Mouse (Mus musculus) cerebral cortex, adult 2 months (tissue): ENCODE data around the gene Spata2.

Experiments used
- WGBS: fragments of 180-500 bp; shearing (Covaris S2); methylation state at CpG from one replicate; pipeline ENCODE4 v1.1.7; 2018; 5-methylcytosine and 5-hydroxymethylcytosine counted together

Gene Spata2

DNA sequence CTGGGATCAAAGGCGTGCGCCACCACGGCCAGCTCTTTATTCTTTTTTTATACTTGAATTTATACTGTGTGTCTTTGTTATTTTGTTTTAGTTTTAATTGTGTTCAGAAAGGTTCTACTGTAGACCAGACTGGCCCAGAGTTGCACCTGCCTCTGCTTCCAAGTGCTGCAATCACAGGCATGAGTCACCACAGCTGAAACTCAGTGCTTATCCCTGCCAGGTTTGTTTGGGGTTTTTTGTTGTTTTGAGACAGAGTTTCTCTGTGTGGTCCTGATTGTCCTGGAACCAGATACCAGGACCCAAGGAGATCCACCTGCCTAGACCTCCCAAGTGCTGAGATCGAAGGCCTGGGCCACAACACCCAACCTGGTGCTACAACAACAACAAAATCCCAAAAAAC lies 15.9 kb upstream of the Spata2 start:
- WGBS: 89% methylated on average over 4 of the region's 4 CpGs

DNA sequence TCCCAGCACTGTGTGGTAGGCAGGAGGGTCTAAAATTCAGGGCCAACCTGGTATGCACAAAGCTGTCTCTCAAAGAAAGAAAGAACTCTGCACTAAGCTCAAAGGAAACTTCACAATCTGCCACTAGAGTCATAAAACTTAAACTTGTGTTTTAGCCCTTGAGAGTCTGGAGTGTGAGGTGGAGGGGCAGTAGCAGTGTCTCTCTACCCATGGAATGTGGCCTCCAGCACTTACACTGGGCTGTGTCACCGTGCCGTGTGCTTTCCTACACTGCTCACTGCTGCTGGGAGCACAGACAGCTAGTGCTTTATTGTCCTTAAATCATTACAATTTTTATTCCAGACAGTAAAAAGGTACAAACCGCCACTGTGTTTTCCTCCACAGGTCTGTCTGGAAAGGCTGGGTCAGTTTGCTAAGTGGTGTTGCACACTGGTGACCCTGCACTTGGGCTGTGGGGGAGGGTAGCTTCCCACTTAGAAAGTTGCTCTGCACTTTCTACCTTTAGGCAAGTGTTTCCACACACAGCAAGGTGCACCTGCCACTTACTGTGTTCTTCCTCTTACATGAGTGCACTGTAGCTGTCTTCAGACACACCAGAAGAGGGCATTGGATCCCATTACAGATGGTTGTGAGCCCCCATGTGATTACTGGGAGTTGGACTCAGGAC lies 15.2 kb upstream of the Spata2 start:
- WGBS: 87% methylated on average over 3 of the region's 3 CpGs

DNA sequence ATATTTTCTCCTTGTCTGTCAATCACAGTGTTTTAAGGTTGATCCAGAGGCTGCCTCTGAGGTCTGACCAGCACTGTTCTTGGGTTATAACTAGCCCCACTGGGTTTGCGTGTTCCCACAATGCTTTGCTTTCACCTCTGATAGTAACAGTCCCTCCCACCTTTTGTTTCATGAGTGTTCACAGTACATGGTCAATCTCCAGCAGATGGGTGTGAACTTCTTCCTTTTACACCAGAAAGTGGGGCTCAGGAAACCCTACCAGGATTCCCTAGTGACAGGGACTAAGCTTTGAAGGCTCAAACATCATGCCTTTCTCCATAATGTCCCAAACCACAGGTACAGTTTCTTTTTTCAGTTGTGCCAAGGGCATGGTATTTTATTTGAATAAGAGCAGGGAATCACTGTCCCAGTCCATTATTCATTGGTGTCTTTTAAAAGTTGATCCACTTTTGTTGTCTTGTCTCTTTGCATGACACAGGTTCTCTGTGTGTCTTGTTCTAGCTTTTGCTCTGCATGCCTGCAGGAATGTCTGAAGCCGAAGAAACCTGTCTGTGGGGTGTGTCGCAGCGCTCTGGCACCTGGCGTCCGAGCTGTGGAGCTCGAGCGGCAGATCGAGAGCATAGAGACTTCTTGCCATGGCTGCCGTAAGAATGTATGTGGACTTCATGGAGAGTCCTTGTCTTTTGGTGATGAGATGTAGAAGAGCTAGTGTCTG lies 14.0 kb upstream of the Spata2 start:
- WGBS: 88% methylated on average over 10 of the region's 10 CpGs

DNA sequence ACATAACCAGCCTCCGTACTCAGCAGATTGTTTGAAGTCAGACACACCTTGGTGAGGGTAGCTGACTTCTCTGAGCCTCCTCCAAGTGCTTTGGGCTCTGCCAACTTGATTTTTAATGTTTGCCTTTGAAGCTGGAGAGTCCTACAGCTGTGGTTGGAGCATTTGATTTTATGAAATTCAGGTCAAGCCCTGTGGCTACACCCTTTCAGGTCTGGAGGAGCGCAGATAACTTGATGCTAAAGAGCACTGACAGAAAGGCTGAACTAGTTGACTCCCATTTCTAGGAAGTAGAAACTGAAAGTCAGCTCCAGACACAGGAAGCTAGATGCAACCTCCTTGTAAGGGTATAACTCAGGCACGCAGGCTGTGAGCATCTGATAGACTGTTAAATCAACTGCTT lies 12.4 kb upstream of the Spata2 start:
- WGBS: 51% methylated on average over 3 of the region's 3 CpGs

DNA sequence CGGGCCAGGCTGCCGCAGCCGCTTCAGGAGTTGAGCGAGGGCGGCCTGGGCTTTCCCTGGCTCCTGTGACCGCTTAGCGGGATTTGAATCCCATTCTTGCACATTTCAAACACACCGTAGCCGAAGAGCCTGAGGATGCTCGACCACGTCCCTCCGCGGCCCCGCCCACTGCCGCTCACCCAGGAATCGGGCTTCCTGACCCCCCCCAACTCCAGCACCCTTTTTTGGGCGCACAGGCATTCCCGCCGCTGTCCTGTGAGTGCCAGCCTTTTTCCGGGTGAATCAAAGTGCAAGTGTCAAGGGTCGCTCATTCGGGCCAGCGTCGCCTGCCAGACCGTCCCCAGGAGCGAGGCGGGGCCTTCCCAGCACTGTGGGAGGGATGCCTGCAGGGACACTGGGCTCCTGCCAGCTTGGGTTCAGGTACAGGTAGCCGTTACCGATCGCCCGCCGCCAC lies 11.2 kb upstream of the Spata2 start:
- WGBS: 2% methylated on average over 32 of the region's 32 CpGs

DNA sequence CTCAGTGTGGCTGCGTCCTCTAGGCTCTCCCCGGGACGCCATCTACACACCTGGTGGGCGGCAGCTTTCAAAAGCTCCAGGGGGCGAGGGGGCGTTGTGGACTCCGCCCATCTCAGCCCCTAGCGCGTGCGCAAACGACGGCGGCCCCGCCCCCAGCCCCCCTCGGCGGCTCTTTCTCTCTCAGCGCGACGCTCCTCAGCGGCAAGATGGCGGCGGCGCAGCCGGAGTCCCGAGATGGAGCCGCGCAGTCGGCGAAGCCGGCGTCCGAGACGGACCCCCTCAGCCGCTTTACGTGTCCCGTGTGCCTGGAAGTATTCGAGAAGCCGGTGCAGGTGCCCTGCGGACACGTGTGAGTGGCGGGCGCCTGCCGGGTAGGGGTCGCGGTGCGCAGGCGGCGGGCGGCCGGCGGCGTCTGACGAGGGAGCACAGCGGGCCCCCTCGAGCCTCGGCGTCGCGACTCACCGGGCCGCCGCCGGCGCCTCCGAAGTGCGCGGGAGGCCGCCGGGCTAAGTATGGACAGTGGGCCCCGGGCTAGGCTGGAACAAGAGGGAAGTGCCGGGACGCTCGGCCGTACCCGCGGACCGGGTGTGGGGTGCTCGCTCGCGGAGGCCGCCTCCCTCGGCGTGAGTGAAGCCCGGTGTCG lies 10.7 kb upstream of the Spata2 start:
- under 1% methylated on average over 85 of the region's 85 CpGs for WGBS

DNA sequence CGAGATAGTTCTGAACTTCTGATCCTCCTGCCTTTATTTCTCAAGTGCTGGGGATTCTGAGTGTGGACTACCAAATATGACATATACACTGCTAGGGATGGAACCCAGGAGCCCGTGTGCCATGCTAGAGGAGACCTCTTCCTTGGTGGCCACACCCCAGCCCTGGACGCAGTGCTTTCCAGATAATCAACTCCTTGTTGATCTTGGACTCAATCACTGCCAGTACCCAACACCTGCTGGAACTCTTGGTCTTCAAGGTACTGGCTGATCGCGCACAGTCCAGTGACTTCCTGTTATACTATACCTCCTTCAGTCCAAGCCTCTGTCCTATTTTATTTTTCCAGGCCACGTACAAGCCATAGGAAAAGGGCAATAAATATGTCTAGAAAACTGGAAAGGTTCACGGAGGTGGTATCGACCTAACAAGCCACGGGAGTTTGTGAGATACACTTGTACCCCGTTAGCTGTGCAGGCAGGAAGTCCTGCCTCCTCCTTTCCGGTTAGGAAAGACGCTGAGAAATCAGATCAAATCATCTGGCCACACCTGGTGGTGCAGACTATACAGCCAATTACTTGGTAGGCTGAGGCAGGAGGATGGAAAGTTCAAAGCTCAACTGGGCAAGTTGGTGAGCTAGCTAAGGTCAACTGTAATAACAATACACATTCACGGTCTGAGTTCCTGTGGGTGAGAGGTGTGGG lies 10.0 kb upstream of the Spata2 start:
- WGBS: 50% methylated on average over 13 of the region's 13 CpGs

DNA sequence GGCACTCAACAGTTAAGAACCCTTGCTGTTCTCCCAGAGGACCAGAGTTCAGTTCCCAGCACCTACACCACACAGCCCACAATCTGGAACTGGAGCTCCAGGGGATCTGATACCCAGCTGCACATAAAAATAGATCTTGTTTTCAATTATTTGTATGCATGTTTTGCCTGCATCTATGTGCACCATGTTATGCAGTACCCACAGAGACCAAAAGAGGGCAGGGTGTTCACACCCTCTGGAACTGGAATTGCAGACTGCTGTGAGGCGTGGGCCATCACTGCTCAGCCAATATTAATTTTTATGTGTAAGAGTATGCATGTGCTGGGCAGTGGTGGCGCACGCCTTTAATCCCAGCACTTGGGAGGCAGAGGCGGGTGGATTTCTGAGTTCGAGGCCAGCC lies 4.6 kb upstream of the Spata2 start:
- WGBS: 74% methylated on average over 5 of the region's 5 CpGs

DNA sequence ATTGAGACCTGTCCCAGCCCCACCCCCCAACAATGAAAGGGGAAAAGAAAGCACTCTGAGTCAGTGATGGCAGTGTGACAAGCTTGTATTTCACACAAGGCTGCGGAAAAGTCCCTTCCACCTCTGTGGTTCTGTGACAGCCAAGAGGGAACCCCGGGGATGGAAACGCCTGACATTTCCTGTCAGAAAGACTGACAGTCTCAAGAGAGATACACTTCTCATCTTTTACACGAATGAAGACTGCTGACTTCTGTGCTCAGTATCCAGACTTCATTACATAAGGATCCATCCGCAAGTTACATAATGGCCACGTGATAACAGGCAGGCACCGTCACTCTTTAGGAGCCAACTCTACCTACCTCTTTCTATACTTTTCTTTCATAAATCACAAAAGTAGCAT lies 3.8 kb upstream of the Spata2 start:
- WGBS: 47% methylated on average over 7 of the region's 7 CpGs

DNA sequence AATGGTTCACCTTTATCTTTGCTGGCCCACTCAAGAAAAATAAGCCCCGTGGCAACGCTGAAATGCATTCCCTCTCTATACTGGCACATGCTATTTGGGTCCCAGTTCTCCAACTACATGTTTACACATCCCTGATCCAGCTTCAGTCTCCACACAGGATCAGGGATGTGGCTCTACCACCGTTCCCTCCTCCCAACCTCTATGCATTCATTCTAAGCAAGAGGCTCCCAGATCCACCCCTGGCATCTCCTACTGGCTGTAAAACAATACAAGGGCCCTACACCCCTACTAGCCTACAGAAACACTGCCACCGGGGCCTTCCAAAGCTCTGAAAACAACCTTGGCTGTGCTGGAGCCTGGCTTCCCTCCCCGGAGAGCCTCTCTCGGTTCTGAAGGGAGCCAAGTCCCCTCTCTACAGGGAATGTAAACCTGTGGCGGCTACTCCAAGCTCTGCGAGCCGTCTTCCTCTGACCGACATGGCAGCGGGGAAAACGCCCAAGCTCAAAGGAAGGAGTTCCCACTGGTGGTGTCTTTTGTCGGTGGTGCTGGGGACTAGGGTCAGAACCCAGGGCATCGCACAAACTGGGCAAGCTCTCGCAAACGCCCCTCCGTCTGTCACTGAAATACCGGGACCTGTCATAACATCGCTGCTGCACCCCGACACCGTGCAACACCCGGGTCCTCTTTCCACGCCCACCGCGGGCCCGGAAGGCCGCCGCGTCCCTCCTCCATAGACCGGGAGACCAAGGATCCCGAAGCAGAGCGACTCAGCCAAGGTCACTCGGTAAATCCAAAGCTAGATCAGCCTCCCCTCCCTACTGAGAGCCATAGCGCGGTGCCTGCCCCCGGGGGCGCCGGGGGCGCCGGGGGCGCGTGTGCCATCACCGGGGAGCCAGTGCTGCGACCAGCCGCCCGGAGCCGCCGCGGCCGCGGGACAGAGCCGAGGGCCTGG lies 654 bp downstream of the Spata2 start, which contains the start of gene Rnf114:
Gene Rnf114 (plus strand): TSS at position 889 of the 952 bp plus-strand sequence.
- 1% methylated on average over 52 of the region's 52 CpGs for WGBS

DNA sequence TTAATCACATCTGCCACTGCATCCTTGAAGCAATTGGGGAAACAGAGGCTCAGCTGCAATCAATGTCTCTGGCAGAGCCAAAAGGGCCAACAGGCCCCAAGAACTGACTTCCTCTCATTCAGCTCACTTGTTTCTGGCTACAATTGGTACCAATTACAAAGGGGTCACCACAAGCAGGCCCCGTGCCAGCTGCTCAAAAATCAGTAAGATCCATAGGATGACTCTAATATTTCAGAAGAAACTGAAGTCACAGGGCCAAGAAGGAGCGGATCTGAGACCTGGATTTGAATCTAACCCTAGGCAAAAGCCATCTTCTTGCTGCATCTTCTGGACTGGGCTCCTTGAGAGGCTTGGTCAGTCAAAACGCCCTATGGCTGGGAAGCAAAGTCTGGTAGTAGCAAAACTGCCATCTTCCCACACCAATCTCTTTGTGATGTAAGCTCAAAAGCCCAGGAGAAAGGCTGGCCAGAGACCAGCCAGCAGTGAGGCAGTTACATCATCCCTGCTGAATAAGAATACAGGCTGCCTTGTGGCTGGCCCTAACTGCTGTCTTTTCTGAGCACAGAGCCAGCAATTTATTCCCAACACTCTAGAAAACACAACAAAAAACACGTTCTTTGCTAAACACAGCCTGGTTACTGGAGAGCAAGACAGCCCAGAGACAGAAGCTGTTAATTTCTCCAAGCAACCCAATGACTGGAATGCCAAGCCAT lies 1.7 kb downstream of the Spata2 start:
- WGBS: 38% methylated on average over 4 of the region's 4 CpGs

DNA sequence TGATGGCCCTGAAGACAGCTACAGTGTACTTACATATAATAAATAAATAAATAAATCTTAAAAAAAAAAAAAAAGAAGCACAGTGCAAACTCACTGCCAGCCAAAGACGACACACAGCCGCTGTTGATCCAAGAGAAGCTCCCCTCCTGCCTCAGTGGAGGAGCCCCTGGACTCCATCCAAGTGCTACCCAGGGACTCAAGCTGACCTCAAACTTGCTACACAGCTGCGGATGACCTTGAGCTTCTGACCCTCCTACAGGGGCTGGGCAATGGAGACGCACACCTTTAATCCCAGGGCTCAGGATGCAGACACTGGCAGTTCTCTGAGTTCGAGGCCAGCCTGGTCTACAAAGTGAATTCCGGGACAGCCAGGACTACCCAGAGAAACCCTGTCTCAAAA lies 4.7 kb downstream of the Spata2 start:
- WGBS: 67% methylated on average over 6 of the region's 6 CpGs

DNA sequence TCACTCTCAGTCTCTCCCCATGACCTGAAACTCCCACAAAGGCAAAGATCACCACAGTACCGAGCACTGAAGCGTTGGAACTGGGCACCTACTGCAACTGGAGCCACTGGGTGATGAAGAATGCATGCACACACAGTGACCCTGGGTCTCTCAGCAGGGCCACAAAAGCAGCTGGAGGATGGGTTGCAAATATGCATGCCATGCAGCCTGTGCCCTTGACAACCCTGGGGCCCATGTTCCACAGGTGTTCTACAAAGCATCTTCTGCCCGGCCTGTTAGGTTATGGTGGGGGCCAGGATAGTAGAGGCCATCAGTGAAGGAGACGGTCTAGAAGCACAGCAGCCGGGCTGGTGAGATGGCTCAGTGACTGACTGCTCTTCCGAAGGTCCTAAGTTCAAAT lies 5.1 kb downstream of the Spata2 start:
- WGBS: 80% methylated on average over 6 of the region's 6 CpGs

DNA sequence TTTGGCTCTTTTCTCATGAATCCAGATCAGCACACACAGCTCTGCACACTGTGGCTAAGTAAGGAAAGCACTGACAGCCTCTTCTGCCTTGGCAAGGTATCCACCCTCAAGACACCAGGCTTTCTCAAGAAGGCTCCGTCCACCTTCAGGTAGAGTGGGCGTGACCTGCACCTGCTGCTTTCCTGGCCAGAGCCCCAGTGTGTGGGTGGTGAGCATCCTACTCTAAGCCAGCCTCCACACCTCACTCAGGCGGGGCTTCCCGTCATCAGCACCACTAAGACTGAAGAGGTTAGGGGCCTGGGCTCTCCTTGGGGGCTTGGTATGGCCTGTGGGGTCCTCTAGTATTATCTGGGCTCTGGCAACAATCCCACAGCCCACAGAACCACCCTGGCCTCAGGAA lies 6.1 kb downstream of the Spata2 start:
- 60% methylated on average over 4 of the region's 4 CpGs for WGBS

DNA sequence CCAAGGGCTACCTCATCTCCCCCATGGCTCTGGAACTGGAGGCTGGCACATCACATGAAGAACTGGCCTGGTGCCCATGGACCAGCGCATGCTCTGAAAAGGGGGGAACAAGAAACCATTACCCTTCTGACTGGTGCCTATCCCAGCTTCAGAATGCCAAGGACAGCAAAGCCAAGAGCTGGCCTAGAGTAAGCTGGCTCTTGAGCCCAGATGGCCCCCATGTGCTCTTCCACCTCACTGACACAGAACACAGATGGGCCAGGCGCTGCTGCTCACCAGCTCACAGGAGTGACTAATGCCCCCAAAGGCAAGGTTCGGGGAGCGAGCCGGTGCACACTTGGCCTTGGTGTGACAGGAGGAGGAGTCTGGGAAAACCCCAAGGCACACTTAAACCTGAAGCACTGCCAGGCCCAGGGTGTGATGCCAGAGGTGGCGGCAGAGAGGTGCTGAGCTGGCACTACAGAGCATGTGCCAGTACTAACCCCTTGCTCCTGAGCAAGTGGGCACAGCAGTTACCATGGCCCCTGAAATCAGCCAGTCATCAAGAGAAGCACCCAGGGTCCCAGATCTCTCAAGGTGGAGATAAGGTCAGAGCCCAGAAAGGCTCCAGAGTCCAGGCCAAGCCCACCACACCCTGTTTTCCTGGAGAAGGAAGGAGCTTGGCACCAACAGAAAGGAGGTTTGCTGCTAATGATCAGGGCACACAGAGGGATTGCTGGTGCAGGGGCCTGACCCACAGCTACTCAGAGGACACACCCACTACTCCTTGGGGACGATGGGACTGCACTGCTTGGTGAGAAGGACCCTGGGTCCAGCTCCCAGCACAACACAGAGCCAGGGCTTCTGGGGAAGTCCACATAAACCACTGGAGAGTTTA lies 6.9 kb downstream of the Spata2 start:
- 34% methylated on average over 7 of the region's 7 CpGs for WGBS

DNA sequence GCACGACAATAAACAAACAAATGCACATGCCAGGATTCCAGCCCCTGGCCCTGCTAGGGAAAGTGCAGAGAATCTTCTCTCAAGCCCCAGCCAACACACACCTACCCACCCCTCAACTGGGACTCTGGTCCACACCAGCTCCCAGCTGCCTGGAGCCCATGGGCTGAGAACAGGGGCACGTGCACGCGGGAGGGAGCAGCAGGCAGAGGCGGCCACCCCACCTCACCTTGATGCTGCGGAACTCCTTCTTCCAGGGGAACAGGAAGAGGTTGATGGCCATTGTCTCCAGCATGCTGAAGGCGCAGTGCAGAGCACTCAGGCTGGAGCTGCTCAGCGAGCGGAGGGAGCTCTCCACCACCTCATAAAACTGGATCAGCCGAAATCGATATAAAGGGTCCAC lies 7.8 kb downstream of the Spata2 start:
- WGBS: 85% methylated on average over 11 of the region's 11 CpGs

DNA sequence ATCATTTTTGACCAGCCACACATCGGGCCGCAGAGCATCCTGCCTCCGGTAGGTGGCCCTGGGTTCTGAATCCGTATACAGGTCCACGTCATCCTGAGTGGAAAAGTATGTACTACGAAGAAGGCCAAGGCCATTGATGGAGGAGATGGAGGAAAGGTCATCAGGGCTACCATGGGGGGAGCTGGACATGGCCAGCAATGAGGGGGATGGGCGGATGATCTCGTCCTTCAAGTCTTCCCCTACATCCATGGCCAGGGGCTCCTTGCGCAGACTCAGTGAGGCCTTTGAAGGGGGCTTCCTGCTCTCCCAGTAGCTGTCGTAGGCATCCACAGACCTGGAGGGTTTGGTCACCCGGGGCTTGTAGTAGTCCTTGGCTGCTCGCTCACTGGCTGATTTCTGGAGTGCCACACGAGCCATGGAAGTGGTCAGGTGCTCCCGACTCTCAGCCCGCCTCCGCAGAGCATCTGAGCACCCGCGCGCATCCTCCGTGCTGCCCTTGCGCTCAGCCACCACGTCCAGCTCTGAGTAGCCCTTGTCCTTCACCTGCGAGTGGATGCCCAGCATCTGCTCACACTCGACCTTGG lies 8.8 kb downstream of the Spata2 start:
- 93% methylated on average over 24 of the region's 24 CpGs for WGBS

DNA sequence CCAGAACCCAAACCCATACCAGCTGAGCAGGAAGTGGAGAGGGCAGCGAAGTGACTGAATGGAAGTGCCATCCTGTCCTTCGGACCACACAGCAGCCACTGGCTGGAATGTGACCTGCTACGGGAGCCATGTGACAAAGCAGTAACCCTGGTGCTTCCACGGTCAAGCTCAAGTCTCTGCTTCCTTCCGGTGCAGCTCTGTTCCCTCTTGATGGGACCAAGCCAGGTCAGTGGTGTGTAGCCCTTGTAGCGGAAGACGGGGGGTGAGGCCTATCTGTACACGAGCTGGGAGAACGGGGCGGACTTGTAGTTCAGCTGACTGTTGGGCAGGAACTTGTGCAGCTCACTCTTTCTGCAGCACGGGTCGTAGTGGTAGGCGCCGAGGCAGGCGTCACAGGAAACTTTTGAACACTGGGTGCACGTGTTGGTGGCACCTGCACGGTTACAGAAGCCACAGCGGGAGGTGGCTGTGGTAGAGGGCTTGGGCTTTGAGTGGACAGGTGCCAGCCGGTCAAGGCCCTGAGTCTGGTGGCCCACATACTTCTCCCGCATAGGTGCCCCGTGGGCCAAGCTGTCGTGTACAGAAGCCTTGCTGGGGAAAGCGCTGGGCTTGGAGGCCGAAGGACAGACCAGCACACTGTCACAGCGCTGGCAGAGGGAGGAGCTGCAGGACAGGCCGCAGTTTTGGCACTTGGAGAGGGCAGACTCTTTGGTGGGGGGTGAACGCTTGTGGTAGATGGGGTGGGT lies 9.4 kb downstream of the Spata2 start:
- WGBS: 89% methylated on average over 27 of the region's 27 CpGs
